ENCODE assay signal across 8 mouse cellular contexts in genomic region chr4:128688976-128689375, GRCm38 (mm10). TPM values are rescaled to one million over a fixed set of nuclear protein-coding genes. Genes with fewer than 3 reads are reported as not detected.
DNase-seq lines count a peak whose midpoint lies in the region; ATAC-seq lines count a peak whose summit lies in the region.

No protein-coding gene starts in this region.

- intact Hi-C loops in heart, postnatal 25 days (cut with DNase I): no loop called here

- peak; percentile 88 for DNase-seq in brain, adult 2 months (ENCODE audit: low read depth, low spot score)
- peak; percentile 54 to 59 for DNase-seq in layer of hippocampus, postnatal 14 days (ENCODE audit: low spot score in 2 of 2)
- no peak for DNase-seq in kidney, adult 8-10 months
- DNase-seq in adrenal gland, adult 2 months: no peak
- no peak for DNase-seq in cerebellum, postnatal 25 days
- DNase-seq in heart, postnatal 25 days (ENCODE audit: low spot score): no peak

- H3K4me2 ChIP-seq in forebrain, embryonic 13.5 days: peak overlapping the region; percentile 52
- H3K4me2 ChIP-seq in neural tube, embryonic 14.5 days (ENCODE audit: low read depth, low read length): peak overlapping the region; percentile 43

- H3K9ac ChIP-seq in forebrain, embryonic 13.5 days: peak overlapping the region; percentile 47
- peak overlapping the region; percentile 8; the same call in 1 of the 2 replicates for H3K9ac ChIP-seq in neural tube, embryonic 14.5 days (replicated peaks; ENCODE audit: low read depth, low read length)

- H3K4me1 ChIP-seq in forebrain, embryonic 13.5 days: peaks cover 57% of the 10 kb centered on the region
- H3K4me1 ChIP-seq in neural tube, embryonic 14.5 days (ENCODE audit: control insufficient read depth, insufficient read depth, low read length): peaks cover 55% of the 10 kb centered on the region

- 70% methylated on average over 9 of the region's 9 CpGs for WGBS in forebrain, embryonic 13.5 days
- WGBS in neural tube, embryonic 14.5 days: 32% methylated on average over 9 of the region's 9 CpGs

- peak overlapping the region; percentile 28 for H3K4me3 ChIP-seq in forebrain, embryonic 13.5 days
- peak overlapping the region; percentile 18 for H3K4me3 ChIP-seq in neural tube, embryonic 14.5 days (ENCODE audit: low read depth, low read length)

- H3K9me3 ChIP-seq in forebrain, embryonic 13.5 days (replicated peaks): peaks cover 3% of the 10 kb centered on the region; the same call in 1 of the 2 replicates
- H3K9me3 ChIP-seq in neural tube, embryonic 14.5 days (ENCODE audit: control insufficient read depth, low read length): no peaks in the 10 kb centered on the region

- peak; percentile 57 for ATAC-seq in forebrain, embryonic 13.5 days
- ATAC-seq in neural tube, embryonic 14.5 days (ENCODE audit: low read depth): peak; percentile 59

- no peaks in the 10 kb centered on the region for H3K36me3 ChIP-seq in forebrain, embryonic 13.5 days (ENCODE audit: poor library complexity, severe bottlenecking)
- H3K36me3 ChIP-seq in neural tube, embryonic 14.5 days (ENCODE audit: control insufficient read depth, insufficient read depth, low read length): no peaks in the 10 kb centered on the region

- peak overlapping the region; percentile 86 for H3K27ac ChIP-seq in forebrain, embryonic 13.5 days
- H3K27ac ChIP-seq in neural tube, embryonic 14.5 days (ENCODE audit: low read depth, low read length): peak overlapping the region; percentile 70

- H3K27me3 ChIP-seq in forebrain, embryonic 13.5 days: no peaks in the 10 kb centered on the region
- H3K27me3 ChIP-seq in neural tube, embryonic 14.5 days (ENCODE audit: control insufficient read depth, insufficient read depth, low read length): no peaks in the 10 kb centered on the region

RNA-seq across cellular contexts. Expression of gene Phc2, which starts 34.5 kb away (rescaled TPM):
- 34.9 and 38.2 TPM in 2 replicates for polyA plus RNA-seq in forebrain, embryonic 13.5 days (2015; fragmentation: Nextera tagmentation; extraction: Ambion mirVana)
- 10 to 100 TPM; 83.0 to 86.4 TPM for total RNA-seq in layer of hippocampus, postnatal 14 days (2021)
- polyA plus RNA-seq in neural tube, embryonic 14.5 days (2014; fragmentation: Nextera tagmentation; extraction: Ambion mirVana): 31.9 and 48.8 TPM in 2 replicates
- total RNA-seq in adrenal gland, adult 2 months (2021): 10 to 100 TPM; 72.6 to 91.6 TPM
- polyA plus RNA-seq in adrenal gland, adult 2 months (2012; rRNA removed): 84.0 and 89.4 TPM in 2 replicates
- total RNA-seq in heart, postnatal 25 days (2021): 10 to 100 TPM; 36.1 to 48.5 TPM

Comparison
In these comparisons a context has a peak if more than half of its experiments do, and no peak if none do; other contexts are left out.
1. DNase-seq: peak in brain, adult 2 months (single experiment) and layer of hippocampus, postnatal 14 days (2 of 2); none in kidney, adult 8-10 months (0 of 2), adrenal gland, adult 2 months (single experiment), cerebellum, postnatal 25 days (0 of 2) and heart, postnatal 25 days (single experiment).